Mouse (Mus musculus): ENCODE measurements at regions not wholly inside any gene's neighbourhood (a gene's known extent, or its start where the extent isn't known, plus 50 kb on each side); places are given as distances from the start of the nearest gene placed in this dataset.

DNA sequence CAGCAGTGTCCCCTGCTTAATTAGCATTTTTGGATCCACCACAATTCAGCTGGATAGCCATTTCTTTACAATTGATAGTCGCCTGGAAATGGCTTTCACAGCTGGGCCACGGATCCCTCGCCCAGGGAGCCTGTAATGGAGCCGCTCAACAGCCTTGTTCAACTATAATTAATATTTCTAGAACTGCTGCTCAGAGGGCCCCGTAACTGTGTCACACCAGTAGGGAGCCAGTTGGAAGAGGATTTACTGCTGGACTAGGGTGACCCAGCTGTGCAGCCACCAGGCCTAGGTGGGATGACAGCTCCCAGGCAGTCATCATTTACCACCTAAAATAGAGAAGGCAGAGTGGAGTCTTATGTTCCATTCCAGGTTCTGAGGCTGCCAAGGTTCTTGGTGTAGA lies 529.2 kb downstream of the Nr2f2 start:
- ATAC-seq: no peak
- Histone ChIP-seq H3K27ac (ENCODE audit: low read depth, low read length) (no peak overlapping the region), H3K9me3 (replicated peaks; ENCODE audit: control insufficient read depth, low read length) (no peaks in the 10 kb centered on the region), H3K4me3 (ENCODE audit: low read depth, low read length) (no peak overlapping the region), H3K36me3 (ENCODE audit: control insufficient read depth, insufficient read depth, low read length) (no peaks in the 10 kb centered on the region), H3K4me1 (ENCODE audit: control insufficient read depth, insufficient read depth, low read length) (no peaks in the 10 kb centered on the region), H3K27me3 (replicated peaks; ENCODE audit: control insufficient read depth, insufficient read depth, low read length) (no peaks in the 10 kb centered on the region), H3K4me2 (ENCODE audit: low read length) (no peak overlapping the region), H3K9ac (ENCODE audit: low read length) (no peak overlapping the region)
- DNase-seq (ENCODE audit: low spot score): no peak
- WGBS: 64% methylated on average over 5 of the region's 5 CpGs

DNA sequence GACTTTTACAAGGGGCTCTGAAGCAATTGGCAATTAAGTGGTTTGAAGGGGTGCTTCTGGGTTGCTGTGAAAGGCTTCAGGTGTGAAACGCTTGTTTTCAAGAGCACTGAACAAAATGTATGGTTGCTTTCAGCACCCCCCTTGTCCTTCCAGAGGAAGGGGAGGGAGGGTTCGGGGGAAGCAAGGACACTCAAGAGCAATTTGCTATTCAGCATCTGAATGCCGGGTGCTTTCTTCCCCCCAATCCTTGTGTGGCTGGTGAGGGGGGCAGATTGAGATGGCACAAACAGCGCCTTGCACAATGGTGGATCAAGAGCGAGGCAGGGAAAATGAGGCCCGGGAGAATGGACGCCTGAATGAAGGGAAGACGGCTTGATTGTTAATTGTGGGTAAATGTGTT lies 539.3 kb downstream of the Nr2f2 start:
- H3K4me1 ChIP-seq (ENCODE audit: control insufficient read depth, insufficient read depth, low read length): peaks cover 7% of the 10 kb centered on the region; the same call in 1 of the 2 replicates
- ATAC-seq (peak; percentile 54; the same call in 1 of the 2 replicates), DNase-seq (ENCODE audit: low spot score) (peak; percentile 51)
- H3K9me3 ChIP-seq (replicated peaks; ENCODE audit: control insufficient read depth, low read length): no peaks in the 10 kb centered on the region
- H3K27me3 ChIP-seq (replicated peaks; ENCODE audit: control insufficient read depth, insufficient read depth, low read length): peaks cover 2% of the 10 kb centered on the region; the same call in 1 of the 2 replicates
- H3K4me2 ChIP-seq (ENCODE audit: low read length): 0 out of 2 replicates have a peak overlapping the region, but pooled peaks have one; percentile 21
- 4% methylated on average over 8 of the region's 8 CpGs for WGBS
- H3K9ac ChIP-seq (ENCODE audit: low read length): no peak overlapping the region; the same call in 1 of the 2 replicates
- H3K4me3 ChIP-seq (ENCODE audit: low read depth, low read length): no peak overlapping the region
- no peaks in the 10 kb centered on the region for H3K36me3 ChIP-seq (ENCODE audit: control insufficient read depth, insufficient read depth, low read length)
- no peak overlapping the region; the same call in 1 of the 2 replicates for H3K27ac ChIP-seq (ENCODE audit: low read depth, low read length)

DNA sequence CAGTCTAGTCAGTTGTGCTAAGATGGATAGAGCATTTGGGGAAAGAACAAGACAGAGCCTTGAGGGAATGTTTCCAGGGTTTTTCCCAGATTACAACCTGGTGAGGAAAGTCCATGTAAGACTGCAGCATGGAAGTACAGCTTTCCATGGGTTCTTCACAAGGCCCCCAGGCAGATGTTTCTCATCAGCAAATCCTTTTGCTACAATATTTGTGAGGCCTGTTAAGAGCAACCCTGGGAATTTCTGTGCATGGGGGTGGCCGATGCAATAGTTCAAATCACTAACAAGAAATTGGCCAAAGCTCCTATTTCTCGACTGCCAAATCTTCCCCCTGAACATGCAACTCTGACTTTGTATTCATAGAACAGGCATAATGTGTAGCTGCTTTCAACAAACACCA lies 546.0 kb downstream of the Nr2f2 start:
- Histone ChIP-seq H3K9me3 (replicated peaks; ENCODE audit: control insufficient read depth, low read length) (no peaks in the 10 kb centered on the region), H3K4me3 (ENCODE audit: low read depth, low read length) (no peak overlapping the region), H3K4me2 (ENCODE audit: low read length) (no peak overlapping the region), H3K27ac (ENCODE audit: low read depth, low read length) (no peak overlapping the region), H3K27me3 (replicated peaks; ENCODE audit: control insufficient read depth, insufficient read depth, low read length) (no peaks in the 10 kb centered on the region; the same call in 1 of the 2 replicates), H3K4me1 (ENCODE audit: control insufficient read depth, insufficient read depth, low read length) (no peaks in the 10 kb centered on the region), H3K9ac (ENCODE audit: low read length) (no peak overlapping the region), H3K36me3 (ENCODE audit: control insufficient read depth, insufficient read depth, low read length) (no peaks in the 10 kb centered on the region)
- no peak for DNase-seq (ENCODE audit: low spot score)
- WGBS: 84% methylated on average over 2 of the region's 2 CpGs
- no peak for ATAC-seq

DNA sequence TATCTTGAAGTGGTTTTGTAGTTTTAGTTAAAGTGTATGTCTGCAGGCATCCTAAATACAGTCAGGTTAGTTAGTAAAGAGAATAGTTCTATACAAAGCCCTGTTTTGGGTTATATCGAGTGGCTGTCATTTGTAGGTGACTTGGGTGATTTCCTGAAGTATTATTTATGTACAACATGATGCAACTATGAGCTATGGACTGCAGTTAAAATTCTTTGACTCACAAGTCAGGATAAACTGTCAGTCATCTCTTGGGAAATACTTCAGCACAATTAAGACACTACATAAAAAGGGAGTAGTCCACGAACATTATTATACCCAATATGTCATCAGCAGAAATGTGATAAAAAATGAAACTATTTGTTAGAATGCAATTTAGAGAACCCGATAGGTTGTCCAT lies 554.2 kb downstream of the Nr2f2 start:
- DNase-seq (ENCODE audit: low spot score): no peak
- Histone ChIP-seq H3K4me2 (ENCODE audit: low read length) (no peak overlapping the region), H3K27ac (ENCODE audit: low read depth, low read length) (no peak overlapping the region), H3K4me1 (ENCODE audit: control insufficient read depth, insufficient read depth, low read length) (peaks cover 2% of the 10 kb centered on the region; the same call in 1 of the 2 replicates), H3K4me3 (ENCODE audit: low read depth, low read length) (no peak overlapping the region), H3K9ac (ENCODE audit: low read length) (no peak overlapping the region), H3K9me3 (replicated peaks; ENCODE audit: control insufficient read depth, low read length) (no peaks in the 10 kb centered on the region), H3K36me3 (ENCODE audit: control insufficient read depth, insufficient read depth, low read length) (no peaks in the 10 kb centered on the region), H3K27me3 (replicated peaks; ENCODE audit: control insufficient read depth, insufficient read depth, low read length) (0 out of 2 replicates have a peak, but pooled peaks cover 2% of the 10 kb centered on the region)
- ATAC-seq: no peak
- WGBS: 62% methylated on average over 3 of the region's 3 CpGs

DNA sequence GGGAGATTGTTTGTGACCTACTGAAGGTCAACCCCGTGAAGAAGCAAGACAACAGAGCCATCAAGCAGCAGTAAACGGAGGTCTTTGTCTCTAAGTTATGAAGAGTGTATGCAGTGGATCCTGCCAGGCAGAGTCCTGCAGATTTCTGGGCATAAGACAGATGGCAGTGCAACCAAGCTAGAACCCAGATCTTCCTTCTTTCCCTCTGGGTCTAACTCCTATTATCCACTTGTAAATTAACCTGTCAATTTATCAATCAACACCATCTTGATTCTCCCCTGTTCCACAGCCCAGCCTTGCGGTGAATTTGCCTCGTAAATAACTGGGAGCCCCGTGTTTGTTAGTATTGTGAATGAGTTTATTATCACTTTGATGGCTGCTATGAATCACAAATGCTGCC lies 555.7 kb downstream of the Nr2f2 start:
- ATAC-seq: peak; percentile 90
- H3K4me2 ChIP-seq (ENCODE audit: low read length): peak overlapping the region; percentile 5

DNA sequence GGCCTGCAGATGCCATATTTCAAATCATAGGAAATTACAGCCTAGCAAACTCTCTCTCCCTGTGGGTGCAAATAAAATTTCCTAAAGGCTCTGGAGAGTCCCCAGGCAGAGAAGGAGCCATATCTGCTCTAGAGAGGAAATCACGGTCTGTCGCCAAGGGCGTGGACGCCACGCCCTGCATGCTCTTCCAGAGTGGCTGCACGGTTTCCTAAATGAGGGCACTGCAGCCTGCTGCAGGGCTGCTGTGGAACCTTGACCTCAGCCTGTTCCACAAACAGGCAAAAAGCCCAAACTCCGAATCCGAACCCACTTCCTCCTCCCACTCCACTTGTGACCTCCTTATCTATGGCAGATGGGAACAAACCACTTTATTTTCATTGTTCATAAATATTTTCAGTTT lies 559.3 kb downstream of the Nr2f2 start:
- no peak for DNase-seq (ENCODE audit: low spot score)
- Histone ChIP-seq H3K4me2 (ENCODE audit: low read length) (no peak overlapping the region), H3K9ac (ENCODE audit: low read length) (no peak overlapping the region), H3K4me3 (ENCODE audit: low read depth, low read length) (no peak overlapping the region), H3K4me1 (ENCODE audit: control insufficient read depth, insufficient read depth, low read length) (no peaks in the 10 kb centered on the region), H3K27ac (ENCODE audit: low read depth, low read length) (no peak overlapping the region), H3K36me3 (ENCODE audit: control insufficient read depth, insufficient read depth, low read length) (no peaks in the 10 kb centered on the region), H3K9me3 (replicated peaks; ENCODE audit: control insufficient read depth, low read length) (no peaks in the 10 kb centered on the region), H3K27me3 (replicated peaks; ENCODE audit: control insufficient read depth, insufficient read depth, low read length) (no peaks in the 10 kb centered on the region)
- WGBS: 68% methylated on average over 8 of the region's 8 CpGs
- ATAC-seq: no peak

More for the DNA sequence above, 555.7 kb downstream of the Nr2f2 start:
- Histone ChIP-seq H3K4me3 (ENCODE audit: low read depth, low read length) (no peak overlapping the region), H3K27me3 (replicated peaks; ENCODE audit: control insufficient read depth, insufficient read depth, low read length) (0 out of 2 replicates have a peak, but pooled peaks cover 2% of the 10 kb centered on the region), H3K9ac (ENCODE audit: low read length) (no peak overlapping the region), H3K9me3 (replicated peaks; ENCODE audit: control insufficient read depth, low read length) (no peaks in the 10 kb centered on the region), H3K36me3 (ENCODE audit: control insufficient read depth, insufficient read depth, low read length) (no peaks in the 10 kb centered on the region), H3K4me1 (ENCODE audit: control insufficient read depth, insufficient read depth, low read length) (peaks cover 2% of the 10 kb centered on the region; the same call in 1 of the 2 replicates), H3K27ac (ENCODE audit: low read depth, low read length) (0 out of 2 replicates have a peak overlapping the region, but pooled peaks have one; percentile 39)
- DNase-seq (ENCODE audit: low spot score): peak; percentile 79
- WGBS: 18% methylated on average over 5 of the region's 5 CpGs

DNA sequence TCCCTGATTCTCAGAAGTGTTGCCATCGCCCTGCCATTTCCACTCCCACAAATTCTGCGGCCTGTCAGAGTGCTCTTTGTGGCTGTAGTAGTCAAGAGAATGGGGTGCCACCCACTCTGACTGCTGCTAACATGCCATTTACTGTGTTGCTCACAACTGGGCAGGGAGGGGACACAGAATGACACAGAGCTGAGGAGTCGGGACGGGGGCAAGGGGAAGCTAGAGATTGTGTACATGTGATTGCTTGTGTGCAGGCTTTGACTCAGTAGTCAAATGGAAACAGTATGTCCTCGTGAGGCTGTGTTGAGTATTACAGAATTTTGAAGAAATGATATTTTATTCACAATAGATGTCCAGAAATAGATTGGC lies 595.6 kb downstream of the Nr2f2 start:
- WGBS: 84% methylated on average over 5 of the region's 5 CpGs
- Histone ChIP-seq H3K27ac (ENCODE audit: low read depth, low read length) (no peak overlapping the region), H3K9ac (ENCODE audit: low read length) (no peak overlapping the region), H3K36me3 (ENCODE audit: control insufficient read depth, insufficient read depth, low read length) (no peaks in the 10 kb centered on the region), H3K4me1 (ENCODE audit: control insufficient read depth, insufficient read depth, low read length) (no peaks in the 10 kb centered on the region), H3K4me3 (ENCODE audit: low read depth, low read length) (no peak overlapping the region), H3K27me3 (replicated peaks; ENCODE audit: control insufficient read depth, insufficient read depth, low read length) (no peaks in the 10 kb centered on the region), H3K9me3 (replicated peaks; ENCODE audit: control insufficient read depth, low read length) (no peaks in the 10 kb centered on the region), H3K4me2 (ENCODE audit: low read length) (no peak overlapping the region)
- no peak for DNase-seq (ENCODE audit: low spot score)
- no peak for ATAC-seq

DNA sequence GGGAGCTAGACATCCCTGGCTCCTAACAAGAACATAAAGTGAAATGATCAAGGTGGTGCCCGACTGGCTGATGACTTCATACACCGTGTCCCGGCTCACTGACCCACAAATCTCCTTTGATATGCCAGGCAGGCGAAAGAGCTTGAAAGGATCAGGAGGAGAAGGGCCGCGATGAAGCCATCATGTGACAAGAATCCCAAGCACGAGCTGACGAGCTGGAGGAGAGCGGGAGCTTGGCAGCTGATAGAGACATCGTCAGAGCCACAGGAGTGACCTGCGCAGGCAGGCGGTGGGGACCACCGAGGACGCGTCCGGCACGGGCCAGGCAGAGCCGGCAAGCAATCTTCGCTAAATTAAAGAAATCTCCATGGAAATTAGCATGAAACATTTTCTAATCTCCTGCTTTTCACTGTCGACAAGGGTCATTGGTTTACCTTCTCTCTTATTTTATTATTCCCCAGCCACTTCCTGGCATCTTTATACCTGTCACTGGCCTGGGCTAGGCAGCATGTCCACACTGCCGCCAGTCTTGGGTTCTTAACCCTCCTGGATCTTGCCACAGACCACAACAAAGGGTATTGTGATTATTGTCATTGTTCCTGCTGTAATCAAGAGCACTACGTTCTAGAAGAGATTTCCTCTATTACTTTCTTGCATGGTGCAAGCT lies 596.1 kb downstream of the Nr2f2 start:
- Histone ChIP-seq H3K9ac (ENCODE audit: low read length) (no peak overlapping the region), H3K27me3 (replicated peaks; ENCODE audit: control insufficient read depth, insufficient read depth, low read length) (no peaks in the 10 kb centered on the region), H3K4me3 (ENCODE audit: low read depth, low read length) (no peak overlapping the region), H3K27ac (ENCODE audit: low read depth, low read length) (no peak overlapping the region), H3K4me1 (ENCODE audit: control insufficient read depth, insufficient read depth, low read length) (no peaks in the 10 kb centered on the region), H3K9me3 (replicated peaks; ENCODE audit: control insufficient read depth, low read length) (no peaks in the 10 kb centered on the region), H3K36me3 (ENCODE audit: control insufficient read depth, insufficient read depth, low read length) (no peaks in the 10 kb centered on the region), H3K4me2 (ENCODE audit: low read length) (no peak overlapping the region; the same call in 1 of the 2 replicates)
- DNase-seq (ENCODE audit: low spot score) (peak; percentile 24), ATAC-seq (peak; percentile 52)
- WGBS: 57% methylated on average over 22 of the region's 22 CpGs

DNA sequence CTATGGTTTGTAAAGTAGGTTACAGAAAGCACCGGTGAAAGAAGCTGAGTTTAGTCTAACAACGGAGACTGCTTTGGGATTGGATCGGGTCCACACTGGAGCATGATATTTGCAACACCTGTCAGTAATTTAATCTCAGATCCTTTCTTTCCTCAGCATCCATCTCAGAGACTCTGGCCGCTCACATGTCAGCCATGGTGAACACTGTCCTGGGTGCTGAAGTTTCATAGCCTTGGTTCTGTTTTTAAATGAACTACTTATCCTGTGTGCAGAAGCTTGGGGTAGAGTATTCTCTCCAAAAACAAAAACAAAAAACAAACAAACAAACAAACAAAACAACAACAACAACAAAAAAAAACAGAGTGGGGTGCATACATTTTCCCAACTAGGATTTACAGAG lies 600.1 kb downstream of the Nr2f2 start:
- ATAC-seq: no peak
- H3K36me3 ChIP-seq (ENCODE audit: control insufficient read depth, insufficient read depth, low read length): no peaks in the 10 kb centered on the region
- H3K4me1 ChIP-seq (ENCODE audit: control insufficient read depth, insufficient read depth, low read length): no peaks in the 10 kb centered on the region
- no peak overlapping the region for H3K4me2 ChIP-seq (ENCODE audit: low read length)
- H3K9me3 ChIP-seq (replicated peaks; ENCODE audit: control insufficient read depth, low read length): no peaks in the 10 kb centered on the region
- H3K27ac ChIP-seq (ENCODE audit: low read depth, low read length): no peak overlapping the region
- no peaks in the 10 kb centered on the region for H3K27me3 ChIP-seq (replicated peaks; ENCODE audit: control insufficient read depth, insufficient read depth, low read length)
- WGBS: 66% methylated on average over 4 of the region's 4 CpGs
- H3K4me3 ChIP-seq (ENCODE audit: low read depth, low read length): no peak overlapping the region
- no peak for DNase-seq (ENCODE audit: low spot score)
- no peak overlapping the region for H3K9ac ChIP-seq (ENCODE audit: low read length)

Measured in forebrain, embryonic 14.5 days (tissue).